Mouse (Mus musculus) megakaryocyte-erythroid progenitor cell, adult 5-6 weeks (primary cell): ENCODE data around the gene Mad1l1. TPM values are rescaled to one million over a fixed set of nuclear protein-coding genes. Genes with fewer than 3 reads are reported as not detected.

Experiments
- ATAC-seq: replicated peaks from 2 replicates; pipeline ENCODE4 v1.8.0; 2016; ENCODE audit warnings: mild to moderate bottlenecking, inconsistent platforms; ENCODE audit not compliant: severe bottlenecking, poor library complexity, low FRiP score, low TSS enrichment
- total RNA-seq, 2 experiments: library from RNA; stranded (forward) in 1 of 2; stranded (reverse) in 1 of 2; fragments of 200-1000, 215-1000 nt in 1 of 2; fragments of >200 nt in 1 of 2; fragmentation: Nextera tagmentation in 1 of 2; gene quantifications; 2 replicates each; pipeline ENCODE4 v1.2.3; 2014 to 2017

Mad1l1 gene
- total RNA-seq, 2 experiments from 2014 or later: 30.4 to 66.9 TPM

DNA sequence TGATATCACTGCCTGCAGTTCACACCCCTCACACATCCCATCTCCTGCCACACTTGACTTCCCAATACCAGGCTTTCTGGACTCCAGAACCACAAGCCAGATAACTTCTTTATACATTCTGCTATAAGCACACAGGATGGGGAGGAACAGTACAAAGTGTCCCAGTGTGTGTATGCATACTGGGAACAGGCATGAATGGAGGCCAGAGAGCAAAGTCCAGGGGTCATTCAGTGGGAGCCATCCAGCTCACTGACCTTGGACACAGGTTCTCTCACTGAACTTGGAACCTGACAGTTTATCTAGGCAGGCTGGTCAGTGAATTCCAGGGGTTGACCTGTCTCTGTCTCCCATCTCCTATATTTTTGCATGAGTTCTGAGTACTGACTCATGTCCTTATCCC is 203.4 kb downstream of the Mad1l1 start:
- ATAC-seq: no peak

DNA sequence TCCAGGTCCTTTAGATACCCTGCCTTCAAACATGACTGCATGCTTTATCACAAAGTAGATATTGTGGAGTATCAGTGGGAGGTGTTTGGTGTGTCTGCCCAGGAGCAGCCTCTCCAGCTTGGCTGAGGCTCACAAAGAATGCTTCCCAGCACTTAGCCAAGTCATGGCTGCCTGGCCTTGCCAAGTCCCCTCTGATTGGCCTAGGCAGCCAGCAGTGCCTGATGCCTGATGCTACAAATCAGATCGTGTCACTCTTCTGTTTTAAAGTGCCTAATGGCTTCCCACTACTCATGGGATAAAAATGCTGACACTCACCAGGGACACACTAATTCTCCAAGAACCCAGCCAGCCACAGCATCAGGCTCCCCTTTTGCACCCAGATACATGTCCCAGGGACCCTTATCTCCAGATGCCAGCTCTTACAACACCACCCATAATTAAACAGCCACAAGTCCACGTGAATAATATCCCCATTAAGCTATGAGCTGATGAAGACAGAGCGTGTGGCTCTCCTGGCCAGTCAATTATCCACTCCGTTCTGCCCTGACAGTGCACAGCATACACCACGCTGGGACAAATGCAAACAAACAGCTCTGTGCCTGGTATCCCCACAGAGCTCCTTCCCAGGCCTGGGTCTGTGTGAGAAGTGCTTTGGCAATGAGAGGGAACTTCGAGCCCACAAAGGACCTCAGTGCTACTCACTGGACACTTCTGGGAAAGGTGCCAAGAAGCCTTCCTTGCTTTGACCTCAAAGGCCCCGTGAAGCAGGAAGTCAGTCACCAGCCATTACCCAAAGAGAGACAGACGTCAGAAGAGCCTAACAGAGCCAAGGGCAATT is 205.7 kb downstream of the Mad1l1 start:
- ATAC-seq: peak; percentile 66

DNA sequence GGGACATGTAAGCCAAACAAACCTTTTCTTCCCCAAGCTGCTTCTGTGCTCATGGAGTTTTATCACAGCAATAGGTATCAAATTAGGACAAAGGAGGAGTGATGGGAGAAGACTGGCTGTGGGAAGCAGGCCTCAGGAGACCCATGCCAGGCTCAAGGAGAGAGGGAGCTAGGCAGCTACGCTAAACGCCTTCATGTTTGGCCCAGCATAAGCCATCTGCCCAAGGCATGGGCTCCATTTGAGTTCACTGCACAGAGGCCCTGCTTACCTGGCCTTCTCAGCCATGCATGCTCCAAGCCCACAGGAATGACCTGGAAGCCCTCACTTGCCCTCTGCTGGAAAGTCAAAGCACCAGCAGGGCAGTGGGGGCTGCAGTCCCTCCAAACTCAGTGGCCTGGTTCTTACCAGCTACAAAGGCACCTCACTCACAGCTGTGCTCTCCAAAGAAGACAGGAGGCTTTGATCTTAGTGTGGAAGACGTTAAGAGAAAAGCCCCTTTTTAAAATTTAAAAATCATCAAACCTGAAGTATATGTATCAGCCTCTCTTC is 206.8 kb downstream of the Mad1l1 start:
- no peak for ATAC-seq

DNA sequence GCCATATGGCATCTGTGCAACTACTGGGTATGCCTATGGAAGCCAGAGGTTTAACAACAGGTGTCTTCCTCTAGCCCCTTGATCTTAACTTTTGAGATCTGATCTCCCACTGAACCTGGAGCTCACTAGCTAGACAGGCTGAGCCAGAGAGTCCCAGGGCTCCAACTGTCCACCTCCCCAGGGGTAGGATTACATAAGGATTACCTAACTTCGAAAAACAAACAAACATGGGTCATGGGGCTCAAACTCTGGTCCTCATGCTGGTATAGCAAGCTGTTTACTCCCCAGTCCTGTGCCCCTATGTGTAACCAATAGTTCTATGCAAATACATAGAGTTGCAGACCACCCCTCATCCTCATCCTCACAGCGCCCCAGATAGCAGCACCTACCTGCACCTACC is 208.1 kb downstream of the Mad1l1 start:
- no peak for ATAC-seq

DNA sequence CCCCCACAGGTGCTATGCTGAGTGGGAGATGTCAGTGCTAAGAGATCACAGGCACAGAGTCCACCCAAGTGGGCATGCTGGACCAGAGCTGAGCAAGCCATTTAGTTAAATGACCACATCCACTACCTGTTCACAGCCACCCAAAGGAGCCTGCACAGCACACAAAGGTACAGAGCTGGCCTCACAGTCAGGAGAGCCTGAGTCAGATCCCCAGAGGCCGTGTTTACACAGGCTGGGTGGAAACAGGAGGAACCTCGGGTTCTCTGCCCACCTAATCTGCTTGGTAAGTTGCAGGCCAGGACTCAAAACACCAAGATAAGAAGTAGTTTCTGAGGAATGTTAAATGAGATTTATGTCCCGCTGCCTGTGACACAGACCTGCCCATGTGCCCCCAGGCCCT is 211.3 kb downstream of the Mad1l1 start:
- 0 out of 2 replicates have a peak, but pooled peaks have one; percentile 29 for ATAC-seq

DNA sequence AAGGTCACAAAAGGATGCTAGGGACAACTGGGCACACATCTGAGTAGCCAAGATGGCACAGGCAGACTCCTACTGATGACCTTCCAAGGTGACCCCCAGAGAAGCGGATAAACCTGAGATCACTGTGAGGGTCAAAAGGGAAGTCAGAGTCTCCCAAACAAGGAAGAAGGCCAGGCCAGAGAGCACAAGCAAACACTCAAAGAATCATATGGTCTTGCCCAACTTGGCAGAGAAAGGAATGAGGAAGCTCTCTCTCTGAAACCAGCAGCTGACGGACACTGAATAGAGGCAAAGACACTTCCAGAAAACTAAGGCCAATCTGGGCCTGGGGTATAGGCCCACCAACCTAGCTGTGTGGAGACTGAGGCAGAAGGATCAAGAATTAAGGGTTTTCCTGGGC is 213.4 kb downstream of the Mad1l1 start:
- no peak for ATAC-seq

DNA sequence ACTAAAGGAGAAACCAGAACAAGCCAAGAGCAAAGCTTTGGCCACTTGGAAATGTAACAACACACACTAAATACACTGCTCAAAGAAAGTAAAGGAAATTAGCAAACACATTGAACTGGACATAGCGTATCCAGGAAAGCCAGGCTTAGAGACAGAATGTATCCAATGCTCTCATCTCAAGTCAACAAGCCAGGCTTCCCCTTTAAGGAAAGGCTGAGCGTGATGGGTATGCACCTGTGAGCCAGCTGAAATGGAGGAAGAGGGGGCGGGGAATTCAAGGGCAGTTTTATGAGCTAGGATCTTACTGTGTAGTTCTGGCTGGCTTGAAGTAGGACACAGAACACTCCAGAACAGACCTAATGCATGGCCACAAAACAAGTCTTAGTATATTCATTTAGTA is 215.3 kb downstream of the Mad1l1 start:
- no peak for ATAC-seq

DNA sequence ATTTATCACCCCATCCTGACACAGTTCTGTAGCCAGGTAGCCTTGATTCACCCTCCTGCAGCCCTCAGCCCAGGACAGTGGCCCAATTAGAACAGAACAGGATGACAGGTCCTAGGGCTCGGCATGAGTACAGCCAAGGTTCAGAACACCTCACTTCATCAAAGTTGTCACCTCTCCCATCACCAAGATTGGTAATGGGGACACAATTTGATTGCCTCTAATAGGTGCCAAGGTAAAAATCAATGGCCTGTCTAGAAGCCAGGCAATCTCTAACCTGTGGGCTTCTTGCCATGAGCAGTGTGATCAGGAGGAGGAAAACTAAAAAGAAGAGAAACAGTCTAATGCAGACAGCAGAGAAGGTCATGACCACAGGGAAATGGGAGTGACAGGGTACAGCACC is 216.5 kb downstream of the Mad1l1 start:
- no peak for ATAC-seq

DNA sequence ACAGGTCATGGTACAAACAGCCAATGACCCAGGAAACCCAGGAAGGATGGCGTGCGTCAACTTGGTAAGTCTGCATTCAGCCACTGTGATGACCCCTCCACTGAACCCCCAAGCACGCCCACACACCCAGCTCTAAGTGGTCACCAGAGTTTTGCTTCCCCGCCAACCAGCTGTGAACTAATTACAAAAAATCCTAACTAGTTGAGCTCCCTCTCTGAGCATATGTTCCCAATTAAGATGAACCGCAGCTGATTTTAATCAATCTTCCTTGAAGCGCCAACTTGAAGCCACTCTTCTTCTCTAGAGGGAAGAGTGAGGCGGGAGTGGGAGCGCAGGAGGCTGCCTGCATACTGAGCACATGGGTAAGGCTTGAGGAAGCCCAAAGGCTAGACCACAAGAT is 218.6 kb downstream of the Mad1l1 start:
- ATAC-seq: no peak

DNA sequence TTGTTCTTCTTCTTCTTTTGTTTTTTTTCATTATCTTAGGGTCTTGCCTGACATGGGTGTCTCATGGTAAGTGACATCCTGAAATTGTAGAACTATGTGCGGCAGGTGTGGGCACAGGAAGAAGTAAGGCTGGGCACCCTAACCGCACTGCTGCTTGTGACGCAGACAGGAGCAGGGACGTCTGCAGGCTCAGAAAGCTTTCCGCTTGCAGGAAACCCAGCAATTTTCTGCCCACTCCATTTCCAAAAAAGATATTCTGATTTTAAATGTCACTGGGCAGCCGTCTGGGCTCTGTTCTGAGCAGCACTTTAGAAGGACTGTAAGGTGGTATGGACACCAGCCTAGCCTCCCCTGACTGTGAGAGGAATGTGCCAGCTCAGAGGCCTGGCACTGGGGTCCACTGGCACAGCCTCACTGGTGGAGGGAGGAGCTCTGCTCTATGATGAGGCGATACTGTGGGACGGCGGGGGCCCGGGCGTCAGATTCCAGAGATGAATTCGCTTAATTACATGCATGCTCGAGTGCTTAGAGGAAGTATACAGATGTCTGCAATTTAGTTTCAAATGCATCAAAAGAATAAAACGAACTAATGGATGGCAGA is 219.8 kb downstream of the Mad1l1 start:
- ATAC-seq: no peak

DNA sequence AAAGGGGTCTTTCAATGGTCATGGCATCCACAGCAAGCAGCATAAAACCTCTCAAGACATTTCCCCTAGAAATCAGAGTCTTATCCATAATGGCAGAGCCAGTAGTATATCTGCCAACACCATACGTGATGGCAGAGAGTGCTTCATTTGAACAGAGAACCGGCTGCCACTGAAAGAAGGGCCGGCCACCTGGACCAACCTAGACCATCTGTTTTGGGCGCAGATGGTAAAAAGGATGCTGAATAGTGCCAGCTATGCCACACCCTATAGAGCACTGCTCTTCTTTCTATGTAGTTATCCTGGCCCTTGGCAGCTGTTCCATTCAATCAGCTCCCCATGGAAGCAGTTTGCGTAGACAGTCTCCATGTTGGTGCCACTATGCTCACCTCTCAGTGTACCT is 222.6 kb downstream of the Mad1l1 start:
- no peak for ATAC-seq

DNA sequence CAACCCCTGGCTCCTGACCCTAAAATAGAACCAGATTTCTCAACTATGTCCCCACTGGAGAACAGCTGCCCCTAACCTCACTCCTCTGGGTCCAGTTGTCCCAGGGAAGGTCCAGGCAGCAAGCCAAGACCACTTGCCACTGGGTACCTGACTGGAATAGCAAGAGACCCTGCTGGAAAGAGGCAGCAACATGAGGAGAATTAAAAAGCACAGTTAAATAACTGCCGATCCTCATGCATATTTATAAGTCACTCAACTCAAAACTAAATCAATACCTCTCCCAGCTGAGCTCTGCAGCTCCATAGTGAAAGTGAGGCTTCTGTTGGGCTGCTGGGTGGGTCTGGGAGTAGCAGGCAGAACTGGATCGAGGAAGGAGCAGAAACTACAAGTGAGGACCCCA is 226.1 kb downstream of the Mad1l1 start:
- no peak for ATAC-seq

DNA sequence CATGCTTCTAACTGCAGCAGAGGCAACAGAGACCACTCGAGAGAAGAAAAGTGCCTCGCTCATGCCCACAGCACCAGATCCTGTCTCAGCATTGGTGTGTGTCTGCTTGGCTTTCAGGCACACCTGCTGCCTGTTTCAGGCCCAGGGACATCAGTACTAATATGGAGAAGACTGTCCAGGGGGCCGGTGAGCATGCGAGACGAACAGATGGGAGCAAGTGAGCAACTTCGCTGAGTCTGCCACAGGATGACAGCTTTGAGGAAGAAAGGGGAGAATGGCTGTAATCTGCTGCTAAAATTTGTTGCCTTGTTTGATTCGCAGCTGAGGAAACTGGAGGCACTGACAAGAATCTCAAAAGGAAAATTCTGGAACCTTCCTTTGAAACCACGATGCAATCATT is 227.9 kb downstream of the Mad1l1 start:
- ATAC-seq: no peak

DNA sequence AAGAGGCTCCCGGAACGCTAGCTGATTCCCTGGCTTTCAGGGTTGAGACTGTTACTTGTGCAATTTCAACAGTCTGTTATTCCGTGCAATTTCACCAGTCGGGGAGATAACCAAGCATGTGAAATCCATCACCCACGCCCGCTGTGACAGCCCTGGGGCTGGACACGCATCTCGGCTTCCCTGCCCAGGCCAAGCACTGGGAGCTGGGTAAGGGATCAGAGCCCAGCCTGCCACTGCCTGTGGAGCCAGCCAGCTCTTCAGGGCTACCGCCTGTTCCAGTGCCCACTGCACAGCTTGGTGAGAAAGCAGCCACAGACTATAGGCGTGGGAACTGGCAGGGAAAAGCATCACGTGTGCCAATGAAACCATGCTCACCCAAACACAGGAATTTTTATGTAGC is 229.8 kb downstream of the Mad1l1 start:
- no peak for ATAC-seq

DNA sequence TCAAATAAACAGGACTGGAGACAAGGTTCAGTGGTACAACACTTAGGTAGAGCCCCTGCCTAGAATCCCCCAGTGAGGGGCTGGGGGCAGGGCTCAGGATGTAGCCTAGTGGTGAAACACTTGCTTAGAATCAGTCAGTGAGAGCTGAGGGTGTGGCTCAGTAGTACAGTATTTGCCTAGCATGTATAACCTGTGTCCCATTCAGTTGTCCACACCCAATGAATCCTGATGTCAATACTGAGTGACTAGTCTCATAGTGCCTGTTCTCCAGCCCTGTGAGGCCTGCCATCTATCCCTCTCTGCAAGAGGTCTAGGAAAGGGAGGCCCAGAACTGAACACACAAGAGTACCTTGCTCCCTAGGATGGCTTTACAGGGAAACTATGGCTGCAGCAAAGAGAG is 232.1 kb downstream of the Mad1l1 start:
- ATAC-seq: no peak

DNA sequence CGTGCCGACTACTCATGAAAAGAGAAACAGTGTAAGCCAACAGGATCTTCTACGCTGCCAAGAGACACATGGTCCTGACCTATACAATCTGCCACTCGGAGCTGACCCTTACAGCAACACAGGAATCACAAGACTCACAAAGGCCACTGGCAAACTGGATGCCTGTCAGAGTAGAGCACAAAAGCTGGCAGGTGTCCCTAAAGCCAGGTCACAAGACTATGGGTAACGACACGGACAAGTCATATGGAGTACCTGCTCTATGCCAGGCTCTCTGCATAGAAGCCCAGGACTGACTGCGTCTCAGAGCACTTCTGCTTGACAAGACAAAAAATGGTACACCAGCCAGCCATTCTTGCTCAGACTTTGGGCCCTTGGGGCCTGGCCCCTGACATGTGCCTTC is 234.1 kb downstream of the Mad1l1 start:
- no peak for ATAC-seq

DNA sequence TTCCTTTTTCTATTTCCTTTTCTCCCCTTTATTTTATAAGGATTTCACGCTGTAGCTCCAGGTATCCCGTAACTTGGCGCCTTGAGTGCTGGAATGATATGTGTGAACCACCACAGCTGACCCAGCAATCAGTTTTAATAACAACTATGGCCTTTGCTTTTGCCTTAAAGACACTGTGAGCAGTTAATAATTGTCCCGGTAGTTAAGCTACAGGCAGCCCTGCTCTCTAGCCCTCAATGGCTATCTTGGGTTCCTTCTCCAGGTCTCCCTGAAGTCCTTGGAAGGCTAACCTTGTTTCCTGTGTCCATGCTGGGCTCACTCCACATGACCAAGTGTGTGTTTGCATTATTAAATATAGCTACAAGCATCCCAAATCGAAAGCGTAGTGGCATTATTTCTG is 237.0 kb downstream of the Mad1l1 start:
- ATAC-seq: no peak

DNA sequence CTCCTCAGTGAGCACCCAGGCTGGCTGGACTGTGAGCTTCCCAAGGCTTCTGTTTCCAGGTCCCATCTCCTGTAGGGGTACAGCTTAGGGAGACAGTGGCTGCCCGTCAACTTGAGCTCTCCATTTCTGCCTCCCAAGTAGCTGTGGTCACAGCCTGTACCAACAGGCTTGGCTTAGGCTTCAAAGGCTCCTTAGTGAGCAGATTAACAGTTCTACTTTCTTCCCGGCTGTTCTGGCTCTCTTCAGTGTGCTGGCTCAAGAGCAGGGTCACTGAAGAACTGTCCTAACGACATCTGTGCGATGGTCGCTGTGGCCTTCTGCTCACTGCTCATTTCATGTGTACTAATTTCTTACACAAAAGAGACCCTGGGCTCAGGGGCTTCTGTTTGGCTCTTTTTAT is 237.4 kb downstream of the Mad1l1 start:
- ATAC-seq: no peak

DNA sequence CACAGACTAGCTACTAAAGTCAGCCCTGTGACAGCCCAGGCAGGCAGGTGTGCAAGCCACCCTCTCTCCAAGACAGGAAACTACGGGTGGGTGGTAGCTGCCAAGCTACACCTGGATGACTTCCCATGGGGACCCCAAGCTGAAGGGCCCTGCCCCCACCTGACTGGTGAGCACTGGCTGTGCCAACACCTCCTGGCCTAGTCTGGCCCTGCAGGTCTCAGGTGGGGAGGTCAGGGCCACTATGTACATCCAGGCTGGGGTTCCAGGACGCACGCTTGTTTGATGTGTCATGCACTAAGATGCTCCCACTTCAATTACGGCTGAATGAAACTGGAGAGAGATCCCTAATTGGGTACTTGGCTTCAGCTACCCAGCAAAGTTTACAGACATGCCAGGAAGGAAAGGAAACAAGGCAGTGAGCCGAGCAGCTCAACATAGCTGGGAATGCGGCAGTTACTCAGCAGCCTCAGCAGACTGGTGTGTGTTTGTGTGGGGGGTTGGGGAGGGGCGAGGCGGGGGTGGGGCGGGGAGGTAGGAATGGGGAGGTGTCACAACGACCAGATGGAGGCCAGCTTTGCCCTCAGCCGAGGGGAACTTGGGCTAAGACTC is 239.0 kb downstream of the Mad1l1 start:
- no peak for ATAC-seq

DNA sequence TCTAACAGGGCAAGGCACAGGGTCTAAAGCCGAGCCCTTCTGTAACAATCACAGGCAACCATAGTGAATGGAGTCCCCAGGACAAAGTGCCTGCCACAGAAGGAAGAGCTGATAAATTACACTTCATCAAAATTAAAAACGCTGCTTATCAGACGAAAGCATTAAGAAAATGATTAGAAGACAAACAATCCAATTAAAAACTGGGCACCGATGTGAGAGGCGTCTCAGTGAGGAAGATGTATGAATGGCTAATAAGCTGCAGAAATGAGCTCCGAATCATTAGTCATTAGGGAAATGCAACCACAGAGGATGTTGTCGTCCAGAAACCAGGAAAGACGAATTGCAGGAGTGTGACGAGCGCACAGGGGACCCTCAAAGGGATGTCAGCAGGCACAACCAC is 240.3 kb downstream of the Mad1l1 start:
- ATAC-seq: no peak

DNA sequence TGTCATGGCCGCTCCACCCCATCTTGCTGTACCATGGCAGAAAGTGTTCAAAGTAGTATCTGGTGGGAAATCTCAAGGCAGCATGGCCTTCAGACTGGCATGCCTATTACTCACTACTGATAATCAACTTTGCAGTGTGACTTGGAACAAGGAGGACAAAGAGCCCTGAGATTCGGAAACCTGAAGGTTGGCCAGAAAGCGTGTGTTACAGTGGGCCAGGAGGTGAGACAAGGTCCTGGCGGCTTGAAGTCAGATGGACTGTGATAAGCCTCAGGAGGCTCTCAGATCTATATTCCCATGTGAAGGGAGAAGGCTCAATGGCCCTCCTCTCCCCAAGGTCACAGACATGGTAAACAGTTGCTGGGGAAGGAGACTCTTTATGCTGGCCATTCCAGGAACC is 241.8 kb downstream of the Mad1l1 start:
- ATAC-seq: no peak
